Mouse (Mus musculus) right cerebral cortex, postnatal 14 days (tissue): ENCODE measurements around the gene Mael.
A peak's percentile ranks its signal among the peaks of the same experiment; 100 is the strongest.

Experiments
- DNase-seq: peaks from one replicate; pipeline ENCODE4 v3.0.0; 2022

The Mael gene

DNA sequence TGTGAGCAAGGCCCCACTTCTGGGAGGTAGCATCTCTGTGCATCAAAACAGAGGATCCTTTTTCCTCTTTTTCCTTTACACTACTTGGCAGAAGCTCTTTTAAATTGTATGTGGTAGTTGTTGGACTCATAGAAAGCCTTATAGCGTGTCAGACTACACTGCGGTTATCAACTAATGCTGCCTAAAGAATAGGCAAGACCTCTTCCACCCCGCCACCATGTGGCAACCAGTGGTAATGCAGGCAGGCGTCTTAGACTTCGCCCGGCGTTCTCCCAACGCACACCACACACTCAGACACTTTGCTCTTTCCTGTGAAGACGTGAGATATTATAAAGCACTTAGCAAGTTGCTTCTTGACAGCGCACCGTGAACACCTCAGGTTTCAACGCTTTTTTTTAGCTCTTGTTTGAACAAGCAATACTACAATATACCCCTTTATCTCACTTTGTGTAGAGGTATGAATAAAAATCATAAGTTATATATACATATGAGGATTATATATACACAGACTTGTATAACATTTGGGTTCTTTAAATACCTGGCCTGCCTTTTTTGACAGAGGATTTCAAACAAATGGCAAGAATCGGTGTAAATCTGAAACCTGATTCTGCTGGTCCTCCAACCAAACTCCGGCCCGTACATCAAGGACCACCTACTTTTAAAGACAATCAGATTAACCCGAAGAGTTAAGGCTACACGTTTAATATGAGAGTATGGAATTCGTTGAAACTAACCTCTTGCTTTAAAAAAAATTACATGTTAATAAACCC, 85.0 kb downstream of the Mael start:
- DNase-seq = peak; percentile 95

DNA sequence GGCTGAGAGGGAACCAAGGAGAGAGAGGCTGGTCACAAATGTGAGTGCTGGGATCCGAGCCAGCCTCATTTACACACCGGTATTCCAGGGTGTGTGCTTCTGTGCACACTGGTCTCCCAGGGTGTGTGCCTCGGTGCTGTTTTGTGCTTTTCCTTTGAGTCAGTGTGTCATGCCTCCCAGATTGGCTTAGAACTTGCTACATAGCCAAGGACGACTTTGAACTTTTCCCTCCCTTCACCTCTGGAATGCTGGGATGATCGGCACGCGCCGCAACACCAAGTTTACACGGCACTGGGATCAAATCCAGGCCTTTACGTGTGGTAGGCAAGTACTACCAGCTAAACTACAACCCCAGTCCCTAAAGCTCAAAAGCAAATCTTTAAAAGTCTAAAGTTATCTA, 86.5 kb downstream of the Mael start:
- no peak for DNase-seq

DNA sequence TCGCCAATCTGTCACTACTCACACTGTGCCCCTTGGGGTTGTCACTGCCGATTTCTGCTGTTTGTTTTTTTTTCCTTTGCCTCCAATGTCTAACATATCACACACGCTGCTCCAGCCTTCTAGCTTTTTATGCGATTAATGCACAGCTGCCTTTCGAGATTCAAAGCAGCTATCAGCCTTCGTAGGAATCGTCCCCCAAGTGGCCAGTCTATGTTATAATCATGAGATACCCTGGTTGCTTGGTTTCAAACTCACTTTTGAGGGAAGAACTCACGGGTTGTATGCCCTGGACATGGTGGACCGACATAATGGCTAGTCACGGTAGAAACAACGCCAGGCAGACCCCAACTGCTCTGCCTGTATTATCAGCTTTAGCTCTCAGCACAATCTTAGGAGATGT, 87.2 kb downstream of the Mael start:
- no peak for DNase-seq
